Mouse (Mus musculus) spleen, adult 2 months (tissue): Measurements from ENCODE around the gene Amdhd1. TPM values are rescaled to one million over a fixed set of nuclear protein-coding genes. Genes with fewer than 3 reads are reported as not detected.
A peak's percentile ranks its signal among the peaks of the same experiment; 100 is the strongest.

Experiments used
- DNase-seq, 2 experiments: peaks; one replicate each; pipeline versions ENCODE4 v3.0.0 to v3.0.0-alpha.2; 2012 to 2021; ENCODE audit warnings: low spot score in 2 of 2, low read depth in 1 of 2
- H3K27ac ChIP-seq: fragments of 200-500 bp; 2 replicates; pipeline ENCODE4 v1.5.1; 2012; ENCODE audit warnings: low read length, inconsistent platforms; ENCODE audit not compliant: insufficient read depth
- H3K27me3 ChIP-seq: fragments of 200-500 bp; 2 replicates; pipeline ENCODE4 v1.6.1; 2012; ENCODE audit warnings: mild to moderate bottlenecking, moderate library complexity, low read length, inconsistent platforms; ENCODE audit not compliant: control insufficient read depth, insufficient read depth
- H3K36me3 ChIP-seq: fragments of 200-500 bp; 2 replicates; pipeline ENCODE4 v1.6.1; 2012; ENCODE audit warnings: mild to moderate bottlenecking, low read length, inconsistent platforms; ENCODE audit not compliant: control insufficient read depth, insufficient read depth
- H3K4me1 ChIP-seq: fragments of 200-500 bp; 2 replicates; pipeline ENCODE4 v1.6.1; 2011; ENCODE audit warnings: inconsistent platforms; ENCODE audit not compliant: control insufficient read depth, insufficient read depth, insufficient read length
- H3K4me3 ChIP-seq: fragments of 200-500 bp; 2 replicates; pipeline ENCODE4 v1.5.1; 2011; ENCODE audit warnings: mild to moderate bottlenecking, inconsistent platforms; ENCODE audit not compliant: insufficient read depth, insufficient read length; ENCODE audit errors: extremely low read depth
- CTCF ChIP-seq: fragments of 200-500 bp; IDR thresholded peaks from 2 replicates; pipeline ENCODE4 v1.5.1; 2011; ENCODE audit warnings: mild to moderate bottlenecking, inconsistent platforms; ENCODE audit not compliant: insufficient read depth, insufficient read length, insufficient replicate concordance; ENCODE audit errors: extremely low read depth
- POLR2A ChIP-seq: fragments of 200-500 bp; IDR thresholded peaks from 2 replicates; pipeline ENCODE4 v1.6.1; 2011; ENCODE audit warnings: low read depth, low read length, inconsistent platforms
- WGBS: fragments of 180-500 bp; shearing (Covaris S2); methylation state at CpG from one replicate; pipeline ENCODE4 v1.1.7; 2018; 5-methylcytosine and 5-hydroxymethylcytosine counted together
- polyA plus RNA-seq: library from polyadenylated mRNA; depleted of rRNA; stranded (reverse); fragments of >200 nt; gene quantifications from 2 replicates; pipeline ENCODE4 v1.2.3, GENCODE M21; 2012

The Amdhd1 gene
- polyA plus RNA-seq, 1 experiment: 0.04 TPM

GRCm38 (mm10) chr10:93541585-93541984, 1.8 kb upstream of the Amdhd1 start:
- 60% methylated on average over 1 of the region's 1 CpGs for WGBS
- Histone ChIP-seq H3K27me3 (no peaks in the 10 kb centered on the region), H3K27ac (no peak overlapping the region)

DNA sequence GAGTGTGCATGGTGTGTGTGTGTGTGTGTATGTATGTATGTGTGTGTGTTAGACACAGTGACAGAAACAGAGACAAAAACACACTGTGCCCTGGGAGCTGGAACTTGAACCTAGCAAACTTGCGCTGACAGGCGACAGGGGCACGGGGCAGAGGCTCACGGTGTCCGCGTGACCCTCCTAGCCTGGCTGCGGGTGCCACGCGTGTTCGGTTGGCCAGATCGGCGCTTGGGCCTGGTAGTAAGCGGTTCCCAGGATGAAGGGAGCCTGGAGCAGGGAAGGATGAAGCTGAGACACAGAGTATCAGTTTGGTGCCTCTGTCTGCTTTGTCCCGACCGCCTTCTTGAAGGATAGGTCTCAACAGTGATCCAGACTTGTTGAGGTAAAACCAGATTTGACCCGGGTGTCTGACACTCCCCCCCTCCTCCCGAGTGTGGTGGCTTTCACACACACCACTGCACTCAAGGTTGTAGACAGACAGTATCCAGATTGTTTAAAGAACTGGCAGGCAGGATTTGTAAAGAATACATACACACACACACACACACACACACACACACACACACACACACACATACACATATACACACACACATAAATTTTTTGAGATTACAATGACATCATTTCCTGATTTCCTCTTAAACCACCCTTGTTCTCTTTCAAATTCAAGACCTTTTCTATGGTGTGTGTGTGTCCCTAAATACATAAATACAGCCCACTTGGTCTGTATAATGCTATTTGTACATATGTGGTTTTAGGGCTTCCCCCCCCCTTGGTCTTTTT, 788 bp upstream of the Amdhd1 start, which contains the start of gene Ccdc38:
Ccdc38 (plus strand) TSS at position 202 of the 780 bp plus-strand sequence.
- Histone ChIP-seq H3K4me1 (peaks cover 14% of the 10 kb centered on the region), H3K27ac (peak within 1 kb of the TSS; percentile 62; the same call in 1 of the 2 replicates), H3K36me3 (no peaks in the 10 kb centered on the region), H3K27me3 (no peaks in the 10 kb centered on the region), H3K4me3 (peak within 1 kb of the TSS; percentile 56)
- WGBS: 45% methylated on average over 17 of the region's 17 CpGs
- TF ChIP-seq POLR2A (no peak), CTCF (no peak)
- peak; percentile 15 to 22 for DNase-seq

More at GRCm38 (mm10) chr10:93541585-93541984, 1.8 kb upstream of the Amdhd1 start:
- TF ChIP-seq CTCF: no peak
- TF ChIP-seq POLR2A: no peak
- Histone ChIP-seq H3K4me1 (peaks cover 14% of the 10 kb centered on the region), H3K4me3 (no peak overlapping the region), H3K36me3 (no peaks in the 10 kb centered on the region)
- peak in 1 of 2 experiments; percentile 41 for DNase-seq

GRCm38 (mm10) chr10:93538818-93539217, 1.0 kb downstream of the Amdhd1 start:
- no peak for DNase-seq
- Histone ChIP-seq H3K27ac (no peak overlapping the region), H3K27me3 (no peaks in the 10 kb centered on the region), H3K36me3 (no peaks in the 10 kb centered on the region), H3K4me1 (peaks cover 14% of the 10 kb centered on the region), H3K4me3 (no peak overlapping the region)
- WGBS: 81% methylated on average over 6 of the region's 6 CpGs
- no peak for TF ChIP-seq POLR2A
- no peak for TF ChIP-seq CTCF

DNA sequence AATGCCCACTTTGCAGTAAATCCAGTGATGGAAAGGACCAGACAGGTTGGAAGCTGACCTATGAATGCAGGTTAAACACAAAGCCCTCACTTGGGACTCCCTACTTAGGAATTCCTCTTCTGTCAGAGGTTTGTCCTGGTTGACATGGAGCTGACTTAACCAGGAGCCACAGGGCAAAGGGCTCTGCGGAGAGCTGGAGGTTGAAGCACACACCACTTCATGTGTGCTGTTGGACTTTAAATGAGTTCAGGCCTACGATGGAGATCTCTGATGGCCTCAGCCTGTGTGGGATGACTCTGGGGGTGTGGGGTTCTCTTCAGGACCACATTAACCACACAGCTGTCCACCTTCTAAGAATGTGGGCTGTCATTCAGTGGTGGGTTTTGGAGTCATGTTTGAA, 1.5 kb downstream of the Amdhd1 start:
- TF ChIP-seq CTCF (no peak), POLR2A (no peak)
- Histone ChIP-seq H3K4me3 (no peak overlapping the region), H3K27ac (no peak overlapping the region), H3K36me3 (no peaks in the 10 kb centered on the region), H3K4me1 (peaks cover 14% of the 10 kb centered on the region), H3K27me3 (no peaks in the 10 kb centered on the region)
- 73% methylated on average over 2 of the region's 2 CpGs for WGBS
- DNase-seq: no peak

DNA sequence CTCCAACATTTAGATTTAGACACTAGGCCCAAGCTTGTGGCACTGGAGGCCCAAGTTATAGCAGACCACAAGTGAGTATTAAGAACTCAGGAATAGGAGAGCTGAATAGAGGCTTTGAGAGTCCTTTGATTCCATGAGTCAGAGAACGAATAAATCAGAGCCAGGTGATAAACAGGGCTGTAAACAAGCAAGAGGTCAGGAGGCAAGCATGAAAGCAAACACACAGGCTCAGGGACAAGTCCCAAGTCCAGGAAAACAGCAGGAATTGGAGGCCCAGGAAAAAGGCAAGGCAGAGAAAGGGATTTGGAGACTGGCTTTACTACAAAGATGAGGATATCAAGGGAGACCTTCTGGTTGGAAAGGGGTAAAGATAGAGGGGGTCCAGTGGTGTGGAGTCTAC, 14.5 kb downstream of the Amdhd1 start:
- DNase-seq: no peak
- Histone ChIP-seq H3K27me3 (no peaks in the 10 kb centered on the region), H3K36me3 (no peaks in the 10 kb centered on the region), H3K4me3 (no peak overlapping the region), H3K27ac (no peak overlapping the region), H3K4me1 (no peaks in the 10 kb centered on the region)
- no peak for TF ChIP-seq POLR2A
- no peak for TF ChIP-seq CTCF
- WGBS: 82% methylated on average over 1 of the region's 1 CpGs

DNA sequence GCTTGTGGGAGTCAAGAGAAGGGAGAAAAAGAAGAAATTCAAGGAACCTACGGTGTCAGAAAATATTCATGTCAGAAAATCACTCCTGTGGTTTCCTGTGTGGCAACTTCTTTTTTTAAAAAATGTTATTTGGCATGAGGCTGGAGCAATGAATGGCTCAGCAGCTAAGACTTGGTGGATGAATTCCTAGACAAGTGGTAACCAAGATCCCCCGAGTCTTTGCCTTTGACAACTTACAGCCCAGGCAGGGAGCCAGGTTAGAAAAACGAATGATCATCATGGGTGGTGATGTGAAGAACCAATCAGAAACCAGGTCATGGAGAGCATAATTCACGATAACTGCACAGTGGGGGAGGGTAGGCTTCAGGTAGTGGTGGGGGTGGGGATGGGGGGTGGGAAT, 18.8 kb downstream of the Amdhd1 start:
- DNase-seq: no peak
- no peaks in the 10 kb centered on the region for H3K36me3 ChIP-seq
- no peaks in the 10 kb centered on the region for H3K27me3 ChIP-seq
- no peak overlapping the region for H3K4me3 ChIP-seq
- H3K27ac ChIP-seq: no peak overlapping the region
- TF ChIP-seq CTCF (no peak), POLR2A (no peak)
- H3K4me1 ChIP-seq: no peaks in the 10 kb centered on the region
- 27% methylated on average over 4 of the region's 4 CpGs for WGBS

DNA sequence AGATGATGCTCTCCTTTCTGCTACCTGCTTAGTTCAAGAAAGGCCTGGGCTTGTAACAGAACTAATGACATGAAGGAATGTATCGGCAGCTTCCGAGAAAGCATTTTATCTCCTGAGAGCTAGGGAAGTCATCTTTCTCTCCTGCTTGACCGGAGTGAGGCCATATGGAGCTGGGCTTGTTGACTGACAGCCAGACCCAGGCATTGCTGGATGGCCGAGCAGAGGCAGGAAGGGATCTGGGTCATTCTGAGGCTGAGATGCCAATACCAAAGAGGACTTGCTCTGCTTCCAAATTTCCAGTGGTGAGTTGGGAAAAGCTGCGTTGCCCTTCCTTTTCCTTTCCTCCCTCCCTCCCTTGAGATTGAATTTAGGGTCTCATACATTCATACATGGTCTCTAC, 20.1 kb downstream of the Amdhd1 start:
- Histone ChIP-seq H3K4me1 (no peaks in the 10 kb centered on the region), H3K36me3 (no peaks in the 10 kb centered on the region), H3K27me3 (no peaks in the 10 kb centered on the region), H3K4me3 (no peak overlapping the region), H3K27ac (no peak overlapping the region)
- no peak for TF ChIP-seq CTCF
- no peak for TF ChIP-seq POLR2A
- 87% methylated on average over 5 of the region's 5 CpGs for WGBS
- DNase-seq: no peak
